Mouse (Mus musculus): ENCODE results near the gene Nbea. TPM values are rescaled to one million over a fixed set of nuclear protein-coding genes. Genes with fewer than 3 reads are reported as not detected.

The Nbea gene
- total RNA-seq, 2 experiments from 2014 or later = 221 to 230 TPM

DNA sequence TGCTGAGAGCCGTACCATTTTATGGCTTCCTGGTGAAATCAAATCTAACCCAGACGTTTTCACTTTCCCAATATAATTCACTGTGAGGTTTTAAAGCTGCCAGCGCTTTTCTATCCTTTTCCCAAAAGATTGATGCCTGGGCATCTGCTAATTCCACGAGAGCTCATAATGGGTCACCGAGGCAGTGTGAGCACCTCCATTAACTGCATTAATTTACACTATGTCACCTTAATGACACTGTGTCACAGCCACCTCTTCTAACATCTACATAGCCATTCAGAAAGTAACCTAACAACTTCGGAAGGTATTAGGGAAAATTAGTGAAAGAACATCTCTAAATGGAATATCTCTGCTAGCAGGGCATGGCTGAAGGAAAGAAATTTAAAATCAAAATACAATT, 497.9 kb downstream of the Nbea start:
- DNase-seq (ENCODE audit: low spot score in 2 of 2) = no peak
- TF ChIP-seq CTCF (conservative IDR thresholded peaks at IDR 0.05) = no peak
- Histone ChIP-seq H3K4me3 (no peak overlapping the region), H3K27ac (peak overlapping the region; percentile 65)

GRCm38 (mm10) chr3:55684892-55685291, 498.6 kb downstream of the Nbea start:
- peak in 1 of 2 experiments; percentile 48 for DNase-seq (ENCODE audit: low spot score in 2 of 2)
- peak overlapping the region; percentile 65 for H3K27ac ChIP-seq
- H3K4me3 ChIP-seq = no peak overlapping the region
- TF ChIP-seq CTCF (conservative IDR thresholded peaks at IDR 0.05) = no peak

GRCm38 (mm10) chr3:55677691-55678090, 505.8 kb downstream of the Nbea start:
- H3K4me3 ChIP-seq = no peak overlapping the region
- no peak for TF ChIP-seq CTCF (conservative IDR thresholded peaks at IDR 0.05)
- DNase-seq (ENCODE audit: low spot score in 2 of 2) = no peak
- H3K27ac ChIP-seq = no peak overlapping the region

GRCm38 (mm10) chr3:55674185-55674584, 509.3 kb downstream of the Nbea start:
- TF ChIP-seq CTCF (conservative IDR thresholded peaks at IDR 0.05) = no peak
- no peak for DNase-seq (ENCODE audit: low spot score in 2 of 2)
- no peak overlapping the region for H3K27ac ChIP-seq
- H3K4me3 ChIP-seq = no peak overlapping the region

DNA sequence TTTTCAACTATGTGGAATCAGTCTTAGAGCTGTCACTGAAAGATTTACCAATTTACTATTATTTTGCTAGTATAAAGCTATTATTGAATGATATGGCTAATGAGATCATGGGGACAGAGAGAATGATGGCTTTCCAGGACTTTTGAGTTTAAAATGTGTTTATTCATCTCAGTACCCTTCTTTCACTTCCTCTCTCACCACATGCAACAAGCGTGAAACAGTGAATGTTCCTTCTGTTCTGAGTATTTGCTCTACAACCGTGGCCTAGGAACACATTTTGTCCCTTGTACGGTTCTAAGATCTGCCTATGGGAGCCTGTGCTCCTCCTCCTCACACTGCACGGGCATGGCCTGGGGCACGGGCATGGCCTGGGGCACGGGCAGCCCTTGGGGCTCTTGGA, 516.5 kb downstream of the Nbea start:
- no peak overlapping the region for H3K27ac ChIP-seq
- TF ChIP-seq CTCF (conservative IDR thresholded peaks at IDR 0.05) = no peak
- no peak for DNase-seq (ENCODE audit: low spot score in 2 of 2)
- no peak overlapping the region for H3K4me3 ChIP-seq

DNA sequence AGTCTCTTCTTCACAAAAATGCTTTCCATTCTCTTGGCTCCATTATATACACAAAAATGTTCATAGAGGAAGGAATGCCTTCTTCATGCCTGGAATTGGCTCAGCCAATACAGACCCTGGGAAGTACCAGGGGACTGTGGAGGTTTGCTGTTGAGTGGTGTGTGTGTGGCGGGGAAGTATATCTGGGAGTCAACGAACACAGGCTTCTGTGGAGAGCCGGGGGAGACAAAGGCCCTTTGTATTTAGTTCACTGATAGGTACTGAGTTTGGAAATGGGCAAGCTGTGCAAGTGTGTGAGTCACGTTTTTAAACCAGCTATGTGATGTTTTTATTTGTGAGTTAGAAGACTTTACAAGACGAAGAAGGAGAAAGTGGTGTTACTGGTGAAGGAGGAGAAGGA, 517.6 kb downstream of the Nbea start:
- no peak for DNase-seq (ENCODE audit: low spot score in 2 of 2)
- H3K4me3 ChIP-seq = no peak overlapping the region
- TF ChIP-seq CTCF (conservative IDR thresholded peaks at IDR 0.05) = no peak
- H3K27ac ChIP-seq = peak overlapping the region; percentile 18; the same call in 1 of the 2 replicates

GRCm38 (mm10) chr3:55664713-55665112, 518.8 kb downstream of the Nbea start:
- Histone ChIP-seq H3K4me3 (no peak overlapping the region), H3K27ac (peak overlapping the region; percentile 48; the same call in 1 of the 2 replicates)
- no peak for TF ChIP-seq CTCF (conservative IDR thresholded peaks at IDR 0.05)
- no peak for DNase-seq (ENCODE audit: low spot score in 2 of 2)

DNA sequence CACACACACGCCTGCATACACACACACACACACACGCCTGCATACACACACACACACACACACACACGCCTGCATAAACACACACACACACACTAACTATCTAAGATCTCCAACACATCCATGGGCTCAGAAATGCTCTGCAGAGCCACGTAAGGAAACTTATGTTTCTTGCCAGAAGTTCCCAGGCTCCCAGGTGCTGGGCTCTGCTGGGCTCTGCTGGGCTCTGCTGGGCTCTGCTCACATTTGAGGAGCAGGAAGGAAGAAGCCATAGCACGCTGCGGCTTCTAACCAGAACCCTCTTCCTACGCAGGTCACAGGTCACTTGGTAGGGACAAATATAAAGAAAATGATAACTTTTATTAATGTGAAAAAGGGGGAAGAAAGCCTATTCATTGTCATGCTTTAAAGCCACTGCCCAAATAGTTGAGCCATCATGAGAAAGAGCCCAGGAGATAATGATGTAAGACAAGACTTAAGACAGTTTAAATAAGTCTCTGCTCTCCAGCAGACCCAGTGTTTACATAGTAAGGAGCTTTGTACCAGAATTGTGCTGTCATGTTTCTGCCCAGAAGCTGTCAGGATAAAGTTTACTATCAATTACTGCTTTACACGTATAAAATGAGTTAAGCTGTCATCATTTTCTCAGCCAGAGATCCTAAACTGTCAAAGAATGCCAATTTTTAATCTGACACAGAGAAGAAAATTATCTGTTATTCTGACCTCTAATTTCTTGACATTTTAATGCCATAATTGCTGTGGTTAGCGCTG, 521.6 kb downstream of the Nbea start:
- no peak overlapping the region for H3K4me3 ChIP-seq
- TF ChIP-seq CTCF (conservative IDR thresholded peaks at IDR 0.05) = no peak
- no peak for DNase-seq (ENCODE audit: low spot score in 2 of 2)
- H3K27ac ChIP-seq = no peak overlapping the region

- Histone ChIP-seq H3K4me3 (no peak overlapping the region), H3K27ac (no peak overlapping the region)
- peak; percentile 67 for TF ChIP-seq CTCF (conservative IDR thresholded peaks at IDR 0.05)
- DNase-seq (ENCODE audit: low spot score in 2 of 2) = no peak
Observed at GRCm38 (mm10) chr3:55660261-55660838, 523.2 kb downstream of the Nbea start.

GRCm38 (mm10) chr3:55659558-55660215, 523.8 kb downstream of the Nbea start:
- Histone ChIP-seq H3K4me3 (no peak overlapping the region), H3K27ac (no peak overlapping the region)
- no peak for TF ChIP-seq CTCF (conservative IDR thresholded peaks at IDR 0.05)
- no peak for DNase-seq (ENCODE audit: low spot score in 2 of 2)

- no peak overlapping the region for H3K4me3 ChIP-seq
- no peak for TF ChIP-seq CTCF (conservative IDR thresholded peaks at IDR 0.05)
Observed at GRCm38 (mm10) chr3:55652321-55652720, 531.2 kb downstream of the Nbea start.

DNA sequence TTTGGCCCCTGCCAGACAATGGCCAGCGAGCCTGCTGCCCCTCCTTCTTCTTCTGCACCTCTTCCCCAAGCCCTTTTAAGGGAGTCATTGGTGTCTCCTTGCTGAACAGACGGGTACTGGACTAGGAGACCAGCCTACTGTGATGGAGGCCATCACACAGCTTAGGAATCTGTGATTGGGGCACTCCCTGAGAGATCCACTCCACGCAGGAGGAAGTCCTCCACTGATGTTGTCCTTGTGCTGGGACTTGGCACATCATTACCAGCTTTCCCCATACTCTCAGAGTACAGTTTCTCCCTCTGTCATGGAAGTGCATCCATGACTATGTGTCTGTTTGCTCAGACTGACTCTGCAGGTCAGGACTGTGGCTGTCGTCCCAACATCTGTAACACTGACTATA, 531.6 kb downstream of the Nbea start:
- no peak for DNase-seq (ENCODE audit: low spot score in 2 of 2)
- Histone ChIP-seq H3K4me3 (no peak overlapping the region), H3K27ac (no peak overlapping the region; the same call in 1 of the 2 replicates)
- no peak for TF ChIP-seq CTCF (conservative IDR thresholded peaks at IDR 0.05)

More at GRCm38 (mm10) chr3:55652321-55652720, 531.2 kb downstream of the Nbea start:
- no peak overlapping the region; the same call in 1 of the 2 replicates for H3K27ac ChIP-seq
- no peak for DNase-seq (ENCODE audit: low spot score in 2 of 2)

DNA sequence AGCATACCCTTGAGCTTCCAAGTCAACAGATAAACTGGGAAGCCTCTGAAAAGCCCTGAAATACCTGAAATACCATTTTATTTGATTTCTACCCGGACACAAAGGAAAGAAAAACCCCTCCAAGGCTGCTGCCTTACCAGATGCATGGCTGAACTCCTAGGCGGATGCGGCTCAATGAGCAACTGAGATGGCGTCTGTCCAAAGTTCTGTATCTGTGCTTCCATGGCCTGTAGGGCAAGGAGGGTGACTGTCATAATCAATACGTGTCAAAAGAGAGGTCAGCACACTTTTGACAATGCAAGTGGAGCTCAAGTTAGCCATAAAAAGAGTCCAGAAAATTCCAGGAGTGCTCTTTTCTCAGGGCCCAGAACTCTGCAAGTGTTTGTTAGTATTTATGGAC, 534.0 kb downstream of the Nbea start:
- no peak for TF ChIP-seq CTCF (conservative IDR thresholded peaks at IDR 0.05)
- DNase-seq (ENCODE audit: low spot score in 2 of 2) = no peak
- H3K27ac ChIP-seq = no peak overlapping the region
- H3K4me3 ChIP-seq = no peak overlapping the region

Measured in layer of hippocampus, adult 2 months (tissue).